Mouse (Mus musculus): ENCODE measurements around the gene Usp25. TPM values are rescaled to one million over a fixed set of nuclear protein-coding genes. Genes with fewer than 3 reads are reported as not detected.

Usp25 gene
- total RNA-seq, 2 experiments from 2014 or later, result 21.8 to 24.3 TPM

- no peak for DNase-seq (ENCODE audit: extremely low spot score in 1 of 2, low spot score in 2 of 2)
- intact Hi-C loops (cut with DNase I), result no loop called here
Measured at GRCm38 (mm10) chr16:77103637-77104264, 90.2 kb downstream of the Usp25 start.

- DNase-seq (ENCODE audit: extremely low spot score in 1 of 2, low spot score in 2 of 2), result no peak
- intact Hi-C loops (cut with DNase I), result no loop called here
Measured at GRCm38 (mm10) chr16:77111268-77111667, 97.8 kb downstream of the Usp25 start.

- no peak for DNase-seq (ENCODE audit: extremely low spot score in 1 of 2, low spot score in 2 of 2)
- intact Hi-C loops (cut with DNase I), result loop anchor here (5.0 kb wide), 1 partner anchor 111 kb away; no protein-coding TSS in a partner anchor
Measured at GRCm38 (mm10) chr16:77125908-77126307, 112.4 kb downstream of the Usp25 start.

- intact Hi-C loops (cut with DNase I), result loop anchor here (5.0 kb wide), 1 partner anchor 109 kb away; no protein-coding TSS in a partner anchor
- DNase-seq (ENCODE audit: extremely low spot score in 1 of 2, low spot score in 2 of 2), result no peak
Measured at GRCm38 (mm10) chr16:77128683-77129082, 115.2 kb downstream of the Usp25 start.

GRCm38 (mm10) chr16:77133055-77133454 is 119.5 kb downstream of the Usp25 start:
- intact Hi-C loops (cut with DNase I), result loop anchor here (5.0 kb wide), 1 partner anchor 1024 kb away; no protein-coding TSS in a partner anchor
- no peak for DNase-seq (ENCODE audit: extremely low spot score in 1 of 2, low spot score in 2 of 2)

GRCm38 (mm10) chr16:77140651-77141050 is 127.1 kb downstream of the Usp25 start:
- intact Hi-C loops (cut with DNase I), result no loop called here
- no peak for DNase-seq (ENCODE audit: extremely low spot score in 1 of 2, low spot score in 2 of 2)

- intact Hi-C loops (cut with DNase I), result no loop called here
- DNase-seq (ENCODE audit: extremely low spot score in 1 of 2, low spot score in 2 of 2), result no peak
Measured at GRCm38 (mm10) chr16:77146801-77147200, 133.3 kb downstream of the Usp25 start.

- intact Hi-C loops (cut with DNase I), result no loop called here
- DNase-seq (ENCODE audit: extremely low spot score in 1 of 2, low spot score in 2 of 2), result no peak
Measured at GRCm38 (mm10) chr16:77150338-77150737, 136.8 kb downstream of the Usp25 start.

- intact Hi-C loops (cut with DNase I), result no loop called here
Measured at GRCm38 (mm10) chr16:77150884-77151283, 137.4 kb downstream of the Usp25 start.

GRCm38 (mm10) chr16:77152288-77152687 is 138.8 kb downstream of the Usp25 start:
- intact Hi-C loops (cut with DNase I), result no loop called here

More at GRCm38 (mm10) chr16:77150884-77151283, 137.4 kb downstream of the Usp25 start:
- DNase-seq (ENCODE audit: extremely low spot score in 1 of 2, low spot score in 2 of 2), result no peak

GRCm38 (mm10) chr16:77153216-77153715 is 139.8 kb downstream of the Usp25 start:
- DNase-seq (ENCODE audit: extremely low spot score in 1 of 2, low spot score in 2 of 2), result no peak
- intact Hi-C loops (cut with DNase I), result no loop called here

More at GRCm38 (mm10) chr16:77152288-77152687, 138.8 kb downstream of the Usp25 start:
- DNase-seq (ENCODE audit: extremely low spot score in 1 of 2, low spot score in 2 of 2), result peak in 1 of 2 experiments; percentile 13

- DNase-seq (ENCODE audit: extremely low spot score in 1 of 2, low spot score in 2 of 2), result no peak
- intact Hi-C loops (cut with DNase I), result no loop called here
Measured at GRCm38 (mm10) chr16:77153815-77154214, 140.3 kb downstream of the Usp25 start.

- intact Hi-C loops (cut with DNase I), result no loop called here
- DNase-seq (ENCODE audit: extremely low spot score in 1 of 2, low spot score in 2 of 2), result no peak
Measured at GRCm38 (mm10) chr16:77154831-77155230, 141.3 kb downstream of the Usp25 start.

Data from left cerebral cortex, postnatal 10 days (tissue).